Mouse (Mus musculus): ENCODE measurements around the gene Tnnt3. TPM values are rescaled to one million over a fixed set of nuclear protein-coding genes. Genes with fewer than 3 reads are reported as not detected.

Gene Tnnt3
- polyA plus RNA-seq (2015; fragmentation: Nextera tagmentation; extraction: Ambion mirVana) = 1.1 and 2.5 TPM in 2 replicates

DNA sequence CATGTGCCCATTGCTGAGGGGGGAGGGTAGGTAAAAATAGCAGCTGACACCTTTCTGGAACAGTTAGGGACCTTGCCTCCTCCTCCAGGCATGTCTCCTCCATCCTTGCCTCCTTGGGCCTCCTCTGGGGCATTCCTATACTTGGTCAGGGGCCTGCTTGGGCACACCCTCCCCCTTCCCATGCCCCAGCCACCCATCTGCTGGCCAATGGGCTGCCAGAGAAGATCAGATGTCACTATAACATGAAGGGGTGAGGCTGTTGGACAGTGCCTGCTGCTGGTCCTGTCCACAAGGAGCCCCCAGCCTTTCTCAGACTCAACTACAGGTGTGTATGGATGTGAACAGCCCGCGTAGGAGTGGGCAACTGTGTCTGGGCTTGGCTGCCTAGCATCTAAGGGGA is at the start of gene Tnnt3:
Gene Tnnt3 (plus strand): TSS at position 262 of the 400 bp plus-strand sequence.
- H3K27ac ChIP-seq = no peak within 1 kb of the TSS
- H3K4me3 ChIP-seq = no peak within 1 kb of the TSS
- H3K9ac ChIP-seq = no peak within 1 kb of the TSS
- no peak for ATAC-seq (ENCODE audit: low FRiP score)
- H3K4me2 ChIP-seq = no peak within 1 kb of the TSS
- no peaks in the 10 kb centered on the region for H3K27me3 ChIP-seq
- H3K36me3 ChIP-seq = no peaks in the 10 kb centered on the region
- 86% methylated on average over 2 of the region's 2 CpGs for WGBS
- no peaks in the 10 kb centered on the region for H3K9me3 ChIP-seq
- H3K4me1 ChIP-seq (replicated peaks) = no peaks in the 10 kb centered on the region

DNA sequence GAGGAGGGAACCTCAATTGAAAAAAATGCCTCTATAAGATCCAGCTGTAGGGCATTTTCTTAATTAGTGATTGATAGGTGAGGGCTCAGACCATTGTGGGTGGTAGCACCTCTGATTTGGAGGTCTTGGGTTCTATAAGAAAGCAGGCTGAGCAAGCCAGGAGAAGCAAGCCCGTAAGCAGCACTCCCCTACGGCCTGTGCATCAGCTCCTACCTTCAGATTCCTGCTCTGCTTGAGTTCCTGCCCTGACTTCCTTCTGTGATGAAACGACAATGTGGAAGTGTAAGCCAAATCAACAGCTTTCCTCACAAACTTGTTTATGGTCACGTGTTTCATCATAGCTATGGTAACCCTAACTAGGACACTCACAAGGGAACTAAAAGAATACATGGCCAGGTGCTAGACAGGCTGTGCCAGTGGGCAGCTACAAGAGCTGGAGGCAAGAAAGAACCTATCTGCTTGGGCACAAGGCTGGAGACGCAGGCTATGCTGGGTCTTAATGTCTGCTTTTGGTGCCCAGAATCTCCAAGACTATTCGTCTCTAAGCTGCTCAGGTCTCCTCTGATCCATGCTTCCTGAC is 49.5 kb upstream of the Tnnt3 start:
- H3K9ac ChIP-seq = no peak overlapping the region
- H3K27ac ChIP-seq = no peak overlapping the region
- no peak overlapping the region for H3K4me3 ChIP-seq
- 77% methylated on average over 6 of the region's 6 CpGs for WGBS
- no peaks in the 10 kb centered on the region for H3K27me3 ChIP-seq
- H3K9me3 ChIP-seq = no peaks in the 10 kb centered on the region
- no peaks in the 10 kb centered on the region for H3K4me1 ChIP-seq (replicated peaks)
- H3K36me3 ChIP-seq = no peaks in the 10 kb centered on the region
- ATAC-seq (ENCODE audit: low FRiP score) = no peak
- no peak overlapping the region for H3K4me2 ChIP-seq

DNA sequence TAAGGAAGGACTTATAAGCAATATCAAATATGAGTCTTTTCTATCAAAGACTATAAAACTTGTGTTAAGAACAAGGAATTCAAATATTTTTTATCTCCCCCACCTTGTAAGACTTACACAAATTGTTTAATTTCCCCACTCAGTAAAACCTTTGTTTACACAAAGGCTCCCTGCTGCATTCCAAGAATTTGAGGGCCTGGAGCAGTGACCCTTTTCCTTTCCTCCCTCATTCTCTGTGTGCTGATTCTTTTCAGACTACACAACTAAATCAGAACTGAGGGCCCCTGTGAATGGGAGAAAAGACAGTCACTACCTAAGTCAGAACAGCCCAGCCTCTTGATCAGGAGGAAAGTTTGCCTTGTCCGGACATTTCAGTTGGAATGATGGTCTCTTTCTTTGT is 43.9 kb upstream of the Tnnt3 start:
- no peak for ATAC-seq (ENCODE audit: low FRiP score)
- 21% methylated on average over 1 of the region's 1 CpGs for WGBS
- Histone ChIP-seq H3K27ac (no peak overlapping the region), H3K27me3 (no peaks in the 10 kb centered on the region), H3K36me3 (no peaks in the 10 kb centered on the region), H3K9ac (no peak overlapping the region), H3K9me3 (no peaks in the 10 kb centered on the region), H3K4me3 (no peak overlapping the region), H3K4me1 (replicated peaks) (peaks cover 20% of the 10 kb centered on the region), H3K4me2 (no peak overlapping the region)

DNA sequence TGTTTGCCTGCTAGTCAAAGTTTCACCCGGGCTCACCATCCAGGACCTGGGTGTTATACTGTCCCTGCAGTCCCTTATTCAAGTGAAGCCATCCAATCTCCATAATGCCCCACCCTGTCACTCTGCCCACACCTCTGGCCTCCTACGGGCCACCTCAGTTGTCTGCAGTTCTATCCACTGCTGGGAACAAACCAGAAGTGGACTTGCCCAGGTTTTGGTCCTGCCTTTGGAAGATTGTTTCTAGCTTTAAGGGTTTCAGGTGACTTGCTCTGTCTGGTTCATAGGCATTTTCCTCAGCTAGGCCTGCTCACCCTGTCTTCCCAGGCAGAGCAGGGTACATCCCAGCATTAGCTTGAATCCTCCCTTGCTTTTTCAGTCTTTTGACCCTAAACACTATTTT is 43.4 kb upstream of the Tnnt3 start:
- H3K4me2 ChIP-seq = no peak overlapping the region
- ATAC-seq (ENCODE audit: low FRiP score) = no peak
- H3K4me3 ChIP-seq = no peak overlapping the region
- no peaks in the 10 kb centered on the region for H3K36me3 ChIP-seq
- no peak overlapping the region for H3K9ac ChIP-seq
- no peaks in the 10 kb centered on the region for H3K27me3 ChIP-seq
- no peaks in the 10 kb centered on the region for H3K9me3 ChIP-seq
- WGBS = 55% methylated on average over 2 of the region's 2 CpGs
- peaks cover 20% of the 10 kb centered on the region for H3K4me1 ChIP-seq (replicated peaks)
- H3K27ac ChIP-seq = no peak overlapping the region

DNA sequence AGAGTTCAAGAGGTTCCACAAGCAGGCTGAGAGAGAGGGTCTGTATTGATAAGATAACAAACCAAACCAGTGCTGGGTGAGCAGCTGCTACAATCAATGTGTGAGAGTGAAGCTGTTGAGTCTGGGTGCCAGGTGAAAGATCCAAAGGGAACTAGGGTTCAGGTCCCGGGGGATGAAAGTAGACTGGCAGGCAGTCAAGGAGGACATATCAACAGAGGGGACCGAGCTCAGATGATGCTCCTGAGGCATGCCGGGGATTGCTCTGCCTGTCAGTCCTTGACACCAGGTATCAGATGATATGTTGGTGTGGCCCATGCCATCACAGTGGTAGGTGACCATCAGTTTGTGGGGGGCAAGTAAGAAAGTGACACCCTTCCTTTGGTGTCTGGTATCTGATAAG is 41.8 kb upstream of the Tnnt3 start:
- H3K4me2 ChIP-seq = no peak overlapping the region
- 61% methylated on average over 3 of the region's 3 CpGs for WGBS
- ATAC-seq (ENCODE audit: low FRiP score) = no peak
- H3K4me3 ChIP-seq = no peak overlapping the region
- no peaks in the 10 kb centered on the region for H3K27me3 ChIP-seq
- H3K4me1 ChIP-seq (replicated peaks) = peaks cover 20% of the 10 kb centered on the region
- no peaks in the 10 kb centered on the region for H3K9me3 ChIP-seq
- H3K9ac ChIP-seq = no peak overlapping the region
- H3K27ac ChIP-seq = peak overlapping the region; percentile 18
- H3K36me3 ChIP-seq = no peaks in the 10 kb centered on the region

DNA sequence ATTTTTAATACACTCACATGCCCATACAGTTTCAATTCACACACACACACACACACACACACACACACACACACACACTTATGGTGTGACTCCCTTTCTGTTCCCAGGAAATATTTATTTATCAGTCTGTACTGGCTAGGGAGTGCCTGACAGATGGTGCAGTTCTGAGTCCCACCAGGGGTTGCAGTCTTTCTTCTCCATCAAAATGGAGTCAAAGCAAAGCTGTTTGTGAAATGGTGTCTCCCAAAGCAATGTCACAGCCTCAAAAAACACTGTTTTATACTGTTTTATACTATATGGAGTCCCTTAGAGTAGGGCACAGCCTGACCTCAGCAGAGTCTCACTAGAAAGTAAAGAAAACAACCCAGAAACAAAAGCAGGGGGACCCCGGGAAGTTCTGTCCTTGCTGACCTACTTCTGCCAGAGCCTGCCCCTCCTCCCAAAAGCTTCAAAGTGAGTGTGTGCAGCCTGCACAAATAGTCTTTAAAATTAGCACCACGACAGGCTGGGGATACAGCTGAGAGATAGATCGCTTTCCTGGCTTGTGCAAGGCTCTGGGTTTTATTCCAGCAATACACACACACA is 41.3 kb upstream of the Tnnt3 start:
- H3K27ac ChIP-seq = peak overlapping the region; percentile 64
- WGBS = 38% methylated on average over 3 of the region's 3 CpGs
- no peaks in the 10 kb centered on the region for H3K9me3 ChIP-seq
- H3K4me2 ChIP-seq = no peak overlapping the region
- H3K4me1 ChIP-seq (replicated peaks) = peaks cover 20% of the 10 kb centered on the region
- no peak overlapping the region for H3K4me3 ChIP-seq
- H3K9ac ChIP-seq = no peak overlapping the region
- no peaks in the 10 kb centered on the region for H3K36me3 ChIP-seq
- no peaks in the 10 kb centered on the region for H3K27me3 ChIP-seq
- ATAC-seq (ENCODE audit: low FRiP score) = 0 out of 2 replicates have a peak, but pooled peaks have one; percentile 65

DNA sequence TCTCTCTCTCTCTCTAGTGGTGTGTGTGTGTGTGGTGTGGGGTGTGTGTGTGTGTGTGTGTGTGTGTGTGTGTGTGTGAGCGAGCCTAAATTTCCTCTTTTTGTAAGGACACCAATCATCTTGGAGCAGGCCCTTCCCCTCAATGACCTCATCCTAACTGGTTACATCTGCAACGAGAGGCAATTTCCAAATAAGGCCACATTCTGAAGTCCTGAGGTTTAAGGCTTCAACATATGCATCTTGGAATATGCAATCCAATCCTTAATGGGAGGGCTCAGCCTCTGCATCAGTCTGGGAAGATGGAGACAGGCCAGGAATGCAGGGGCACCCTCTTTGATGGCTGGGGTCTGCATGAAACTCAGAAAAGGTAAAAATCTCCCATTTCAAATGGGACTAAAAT is 40.6 kb upstream of the Tnnt3 start:
- WGBS = 57% methylated on average over 2 of the region's 2 CpGs
- Histone ChIP-seq H3K36me3 (no peaks in the 10 kb centered on the region), H3K9ac (no peak overlapping the region), H3K9me3 (no peaks in the 10 kb centered on the region), H3K4me2 (no peak overlapping the region), H3K27ac (peak overlapping the region; percentile 64), H3K4me3 (no peak overlapping the region), H3K27me3 (0 out of 2 replicates have a peak, but pooled peaks cover 1% of the 10 kb centered on the region), H3K4me1 (replicated peaks) (peaks cover 20% of the 10 kb centered on the region)
- ATAC-seq (ENCODE audit: low FRiP score) = no peak

DNA sequence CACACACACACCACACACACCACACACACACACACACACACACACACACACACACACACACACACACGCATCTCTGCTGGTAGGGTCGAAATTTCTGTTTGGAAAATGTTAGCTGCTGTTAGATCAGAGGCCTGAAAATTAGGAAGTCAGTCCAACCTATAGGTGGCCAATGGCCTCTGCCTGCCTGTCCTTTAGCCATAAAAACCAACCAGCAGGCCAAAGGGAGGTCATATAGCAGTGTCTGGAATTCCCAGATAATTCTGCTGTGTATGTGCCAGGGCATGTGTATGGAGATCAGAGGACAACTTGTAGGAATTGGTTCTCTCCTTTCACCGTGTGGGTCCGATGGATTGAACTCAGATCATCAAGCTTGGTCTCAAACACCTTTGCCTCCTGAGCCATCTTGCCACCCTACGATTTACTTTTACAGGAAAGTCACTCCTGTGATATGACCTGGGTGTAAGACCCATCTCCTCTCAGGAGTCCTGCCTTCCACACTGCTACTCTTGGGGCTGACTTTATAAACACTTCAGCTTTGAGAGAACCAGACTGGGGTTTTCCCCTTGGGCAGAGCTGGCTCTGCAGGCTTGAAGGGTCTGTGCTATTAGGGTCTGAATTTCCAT is 39.8 kb upstream of the Tnnt3 start:
- 0 out of 2 replicates have a peak, but pooled peaks cover 3% of the 10 kb centered on the region for H3K27me3 ChIP-seq
- 0 out of 2 replicates have a peak overlapping the region, but pooled peaks have one; percentile 64 for H3K27ac ChIP-seq
- peaks cover 20% of the 10 kb centered on the region for H3K4me1 ChIP-seq (replicated peaks)
- 88% methylated on average over 5 of the region's 5 CpGs for WGBS
- ATAC-seq (ENCODE audit: low FRiP score) = no peak
- H3K9ac ChIP-seq = no peak overlapping the region
- H3K9me3 ChIP-seq = no peaks in the 10 kb centered on the region
- H3K4me3 ChIP-seq = no peak overlapping the region
- H3K36me3 ChIP-seq = no peaks in the 10 kb centered on the region
- no peak overlapping the region for H3K4me2 ChIP-seq

DNA sequence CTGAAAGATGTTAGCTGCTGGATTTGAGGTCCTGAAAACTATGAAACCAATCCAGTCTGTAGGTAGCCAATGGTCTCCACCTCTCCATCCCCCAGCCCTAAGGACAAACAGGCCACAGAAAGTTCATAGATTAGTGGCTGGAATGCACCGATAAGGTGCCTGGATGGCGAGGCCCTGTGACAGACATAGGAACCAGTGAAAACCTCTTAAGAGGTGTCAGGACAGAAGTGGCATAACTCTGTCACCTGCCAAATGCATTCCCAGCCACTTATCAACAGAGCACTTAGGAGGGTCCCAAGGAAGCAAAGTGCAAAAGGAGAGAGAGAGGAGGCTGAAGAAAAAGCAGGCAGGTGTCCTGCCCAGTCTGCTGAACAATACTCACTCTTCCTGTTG is 39.3 kb upstream of the Tnnt3 start:
- Histone ChIP-seq H3K27me3 (0 out of 2 replicates have a peak, but pooled peaks cover 3% of the 10 kb centered on the region), H3K9me3 (no peaks in the 10 kb centered on the region), H3K4me2 (no peak overlapping the region), H3K27ac (no peak overlapping the region), H3K4me1 (replicated peaks) (peaks cover 20% of the 10 kb centered on the region), H3K36me3 (no peaks in the 10 kb centered on the region), H3K4me3 (no peak overlapping the region), H3K9ac (no peak overlapping the region)
- no peak for ATAC-seq (ENCODE audit: low FRiP score)
- 94% methylated on average over 2 of the region's 2 CpGs for WGBS

DNA sequence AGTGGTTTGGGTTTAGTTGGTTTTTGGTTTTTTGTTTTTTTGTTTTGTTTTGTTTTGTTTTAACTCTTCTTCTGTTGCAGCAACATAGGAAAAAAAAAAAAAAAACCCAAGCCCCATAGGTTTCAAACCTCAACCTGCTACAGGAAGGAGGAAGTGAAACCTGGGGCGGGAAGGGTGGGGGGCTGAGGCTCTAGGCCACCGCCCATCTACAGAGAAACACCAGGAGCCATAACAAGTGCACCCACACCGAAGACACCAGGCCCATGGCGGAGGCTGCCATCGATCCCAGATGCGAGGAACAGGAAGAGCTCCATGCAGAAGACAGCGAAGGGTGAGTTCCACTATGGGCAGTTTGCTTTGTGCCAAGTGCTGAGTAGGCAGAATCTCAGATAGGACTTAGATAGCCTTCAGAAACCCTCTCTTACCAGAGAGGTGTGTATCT is 38.0 kb upstream of the Tnnt3 start, which contains the start of gene Lsp1:
Gene Lsp1 (plus strand): TSS at position 174 of the 442 bp plus-strand sequence.
- Histone ChIP-seq H3K27ac (no peak within 1 kb of the TSS), H3K9me3 (no peaks in the 10 kb centered on the region), H3K9ac (no peak within 1 kb of the TSS), H3K4me2 (no peak within 1 kb of the TSS), H3K4me1 (replicated peaks) (peaks cover 17% of the 10 kb centered on the region), H3K4me3 (no peak within 1 kb of the TSS), H3K27me3 (0 out of 2 replicates have a peak, but pooled peaks cover 3% of the 10 kb centered on the region), H3K36me3 (no peaks in the 10 kb centered on the region)
- 95% methylated on average over 7 of the region's 7 CpGs for WGBS
- ATAC-seq (ENCODE audit: low FRiP score) = no peak

DNA sequence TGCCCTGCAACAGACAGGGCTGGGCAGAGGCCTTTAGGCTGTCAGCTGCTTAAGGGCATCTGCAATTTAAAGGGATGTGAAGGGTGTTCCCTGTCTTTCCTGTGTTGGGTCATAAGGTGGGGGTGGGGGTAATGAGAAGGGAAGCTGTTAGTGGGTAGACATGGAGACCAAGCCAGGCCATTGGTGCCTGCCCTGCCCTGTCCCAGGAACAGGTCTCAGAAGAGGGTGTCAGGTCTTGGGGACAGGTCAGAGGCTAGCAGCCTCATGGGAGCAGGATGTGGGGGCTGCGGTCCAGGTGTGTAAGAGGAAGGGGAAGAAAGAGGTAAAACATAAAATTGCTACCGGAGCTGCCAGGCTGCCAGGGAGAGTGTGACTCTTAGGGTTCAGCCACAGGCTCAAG is 37.2 kb upstream of the Tnnt3 start:
- 94% methylated on average over 2 of the region's 2 CpGs for WGBS
- H3K9me3 ChIP-seq = no peaks in the 10 kb centered on the region

DNA sequence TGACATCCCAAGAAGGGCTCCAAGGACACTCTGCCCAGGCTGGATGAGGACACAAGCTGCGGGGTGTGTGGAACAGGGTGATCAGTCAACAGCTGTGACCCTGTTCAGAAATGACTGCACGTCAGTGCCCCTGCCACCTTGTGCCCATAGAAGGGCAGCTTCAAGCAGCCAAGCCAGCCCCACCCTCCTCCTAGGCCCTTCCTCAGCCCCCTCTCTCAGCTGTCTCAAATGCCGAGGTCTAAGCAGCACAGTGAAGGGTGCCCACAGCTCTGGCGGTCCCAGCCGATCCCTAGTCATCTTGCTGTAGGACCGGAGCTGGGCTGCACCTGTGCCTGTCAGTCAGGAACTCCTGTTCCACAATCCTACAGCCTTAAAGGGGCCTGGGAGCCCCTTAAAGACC is 36.4 kb upstream of the Tnnt3 start:
- Histone ChIP-seq H3K4me1 (replicated peaks) (peaks cover 6% of the 10 kb centered on the region), H3K4me3 (no peak overlapping the region), H3K27me3 (0 out of 2 replicates have a peak, but pooled peaks cover 3% of the 10 kb centered on the region), H3K36me3 (no peaks in the 10 kb centered on the region), H3K9ac (no peak overlapping the region), H3K4me2 (no peak overlapping the region), H3K9me3 (no peaks in the 10 kb centered on the region), H3K27ac (no peak overlapping the region)
- 84% methylated on average over 6 of the region's 6 CpGs for WGBS
- ATAC-seq (ENCODE audit: low FRiP score) = no peak

More for the DNA sequence above, 37.2 kb upstream of the Tnnt3 start:
- Histone ChIP-seq H3K4me1 (replicated peaks) (peaks cover 12% of the 10 kb centered on the region), H3K4me3 (no peak overlapping the region), H3K27ac (no peak overlapping the region), H3K9ac (no peak overlapping the region), H3K27me3 (0 out of 2 replicates have a peak, but pooled peaks cover 3% of the 10 kb centered on the region), H3K36me3 (no peaks in the 10 kb centered on the region), H3K4me2 (no peak overlapping the region)
- ATAC-seq (ENCODE audit: low FRiP score) = no peak

All from hindbrain, embryonic 13.5 days (tissue).